In the genomic region with DNA sequence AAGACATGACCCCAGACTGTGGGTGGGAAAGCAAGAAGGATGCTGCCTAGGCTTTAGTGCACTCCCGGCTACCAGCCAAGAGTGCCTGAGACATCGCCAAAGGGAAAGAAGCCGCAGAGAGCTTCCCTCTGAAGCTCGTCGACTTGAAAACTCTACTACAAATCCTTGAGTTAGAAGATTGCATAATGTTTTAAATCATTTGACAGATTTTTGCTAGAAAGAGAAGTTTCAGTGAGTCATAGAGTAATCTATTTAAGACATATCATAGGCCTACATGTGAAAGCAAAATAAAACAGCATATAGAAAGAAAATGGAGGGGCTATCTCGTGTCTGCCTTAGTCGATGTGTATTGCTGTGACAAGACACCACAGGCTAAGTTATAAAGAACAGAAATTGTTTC, we compare ENCODE assay signal across 25 mouse cellular contexts. TPM values are rescaled to one million over a fixed set of nuclear protein-coding genes. Genes with fewer than 3 reads are reported as not detected.
DNase-seq lines count a peak whose midpoint lies in the region; ATAC-seq and TF ChIP-seq lines count a peak whose summit lies in the region.
"Had no signal": no experiment of that assay in that cellular context is flagged by ENCODE, and none has a peak within 500 bp of the region (broad histone marks: within the 10 kb centered on the region; RNA-seq: fewer than 3 reads in every experiment).

No protein-coding gene starts in this region.

- intact Hi-C loops in left cerebral cortex, adult 2 months (cut with DNase I): no loop called here
- intact Hi-C loops in left cerebral cortex, postnatal 10 days (cut with DNase I): no loop called here

- peak overlapping the region; percentile 13; the same call in 1 of the 2 replicates for H3K27ac ChIP-seq in left cerebral cortex, adult 2 months
- H3K27ac ChIP-seq: embryonic facial prominence, embryonic 12.5 days; embryonic facial prominence, embryonic 15.5 days; heart, embryonic 15.5 days; hindbrain, embryonic 10.5 days; hindbrain, embryonic 13.5 days; intestine, embryonic 15.5 days had no signal

- peak; percentile 15 for DNase-seq in adrenal gland, adult 2 months
- no peak for DNase-seq in adrenal gland, postnatal 4 days (ENCODE audit: low spot score in 2 of 2)
- no peak for DNase-seq in frontal cortex, postnatal 25 days (ENCODE audit: low spot score in 2 of 2)
- no peak for DNase-seq in left cerebral cortex, adult 2 months (ENCODE audit: extremely low spot score in 1 of 2, low spot score in 2 of 2)
- no peak for DNase-seq in left cerebral cortex, postnatal 10 days (ENCODE audit: extremely low spot score in 1 of 2, low spot score in 2 of 2)
- peak; percentile 40 for DNase-seq in brain, adult 2 months (ENCODE audit: low read depth, low spot score)
- DNase-seq: cerebellum, adult 11-12 months; cerebellum, adult 9-10 months; cerebellum, postnatal 25 days; forebrain, postnatal 0 days; gastrocnemius, postnatal 25 days; heart, adult 18-20 months; heart, postnatal 10 days; heart, postnatal 36 days had no signal

- ATAC-seq in frontal cortex, adult (ENCODE audit: low TSS enrichment): peak; percentile 83
- ATAC-seq: forebrain, embryonic 14.5 days; forebrain, postnatal 0 days; hindbrain, embryonic 16.5 days; intestine, embryonic 15.5 days had no signal

- no peak overlapping the region for H3K4me3 ChIP-seq in left cerebral cortex, adult 2 months
- H3K4me3 ChIP-seq: embryonic facial prominence, embryonic 12.5 days; embryonic facial prominence, embryonic 15.5 days; heart, embryonic 12.5 days; heart, embryonic 15.5 days; hindbrain, embryonic 10.5 days; hindbrain, embryonic 13.5 days; intestine, embryonic 15.5 days had no signal

- TF ChIP-seq CTCF in left cerebral cortex, adult 2 months (IDR thresholded peaks at IDR 0.05): no peak

RNA-seq across cellular contexts. Expression of a gene that starts 16.5 kb away (rescaled TPM):
- total RNA-seq in adrenal gland, adult 2 months (2021): 1 to 10 TPM; 1.3 to 2.0 TPM
- polyA plus RNA-seq in adrenal gland, adult 2 months (2012; rRNA removed): 0.65 and 0.69 TPM in 2 replicates
- total RNA-seq in adrenal gland, postnatal 4 days (2021): 1 to 10 TPM; 2.7 to 4.3 TPM
- total RNA-seq in left cerebral cortex, adult 2 months (2021): 100 to 1,000 TPM in 1 of 2 experiments, 10 to 100 TPM in 1; 92.3 to 108 TPM
- total RNA-seq in left cerebral cortex, postnatal 10 days (2021): 10 to 100 TPM; 23.2 to 33.3 TPM
- total RNA-seq: common myeloid progenitor, adult 5-6 weeks had no signal

Comparison
In these comparisons a context has a peak if more than half of its experiments do, and no peak if none do; other contexts are left out.
1. DNase-seq: peak in adrenal gland, adult 2 months (single experiment) and brain, adult 2 months (single experiment); none in adrenal gland, postnatal 4 days (0 of 2), frontal cortex, postnatal 25 days (0 of 2), left cerebral cortex, adult 2 months (0 of 2) and left cerebral cortex, postnatal 10 days (0 of 2).
2. RNA of a gene that starts 16.5 kb away (total RNA-seq): 92.3 to 108 TPM in left cerebral cortex, adult 2 months and 23.2 to 33.3 TPM in left cerebral cortex, postnatal 10 days; 2.7 to 4.3 TPM in adrenal gland, postnatal 4 days and 1.3 to 2.0 TPM in adrenal gland, adult 2 months; every median in the first group is over 4 times any median in the second.